Mouse (Mus musculus): Measurements from ENCODE around the gene Lrrc29.
A peak's percentile ranks its signal among the peaks of the same experiment; 100 is the strongest.
"Not testable (repeated sequence)": the region's sequence is repeated elsewhere in the genome, so short reads cannot be mapped to it uniquely, and the experiment has no call there.

GRCm38 (mm10) chr8:105291802-105292201, 34.3 kb downstream of the Lrrc29 start:
- peak; percentile 14; the same call in 1 of the 2 replicates for TF ChIP-seq CTCF (IDR thresholded peaks at IDR 0.05; ENCODE audit: low read depth)
- TF ChIP-seq EP300 (IDR thresholded peaks at IDR 0.05; ENCODE audit: low read depth): not testable (repeated sequence)

Data from heart, postnatal 0 days (tissue).